Mouse (Mus musculus): ENCODE results near the gene Gm884.
"Not testable (repeated sequence)": the region's sequence is repeated elsewhere in the genome, so short reads cannot be mapped to it uniquely, and the experiment has no call there.

Gene Gm884

GRCm38 (mm10) chr11:103636261-103636660, 15.3 kb upstream of the Gm884 start:
- in situ Hi-C loops (cut with MseI, MboI), result loop anchor here (5.0 to 25.0 kb wide), 3 partner anchors 41 to 276 kb away; no protein-coding TSS in a partner anchor

- in situ Hi-C loops (cut with MseI, MboI), result loop anchor here (5.0 to 25.0 kb wide), 3 partner anchors 42 to 277 kb away; no protein-coding TSS in a partner anchor
Measured at GRCm38 (mm10) chr11:103635481-103635880, 14.5 kb upstream of the Gm884 start.

- in situ Hi-C loops (cut with MseI, MboI), result loop anchor here (5.0 to 25.0 kb wide), 3 partner anchors 42 to 277 kb away; no protein-coding TSS in a partner anchor
Measured at GRCm38 (mm10) chr11:103634806-103635205, 13.9 kb upstream of the Gm884 start.

DNA sequence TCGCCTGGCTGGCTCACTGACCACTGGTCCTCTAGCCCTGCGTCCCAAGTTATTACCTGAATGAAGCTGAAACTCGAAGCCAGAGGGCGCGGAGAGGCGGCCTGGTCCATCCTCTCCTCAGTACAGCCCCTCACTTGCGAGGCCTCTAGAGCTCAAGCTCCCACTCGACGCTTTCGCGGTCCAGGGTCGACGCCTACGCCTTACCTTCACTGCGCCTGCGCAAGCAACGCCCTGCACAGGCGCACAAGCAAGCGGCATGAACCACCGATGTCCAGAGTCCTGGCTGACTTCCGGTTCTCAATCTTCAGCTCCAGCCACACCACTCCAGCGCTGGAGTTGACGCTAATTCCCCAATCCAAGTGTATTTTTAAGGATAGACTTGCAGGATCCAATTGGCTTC, 6.5 kb upstream of the Gm884 start:
- in situ Hi-C loops (cut with MseI, MboI), result loop anchor here in 1 of 2 experiments (25.0 kb wide), 1 partner anchor 285 kb away; no protein-coding TSS in a partner anchor

DNA sequence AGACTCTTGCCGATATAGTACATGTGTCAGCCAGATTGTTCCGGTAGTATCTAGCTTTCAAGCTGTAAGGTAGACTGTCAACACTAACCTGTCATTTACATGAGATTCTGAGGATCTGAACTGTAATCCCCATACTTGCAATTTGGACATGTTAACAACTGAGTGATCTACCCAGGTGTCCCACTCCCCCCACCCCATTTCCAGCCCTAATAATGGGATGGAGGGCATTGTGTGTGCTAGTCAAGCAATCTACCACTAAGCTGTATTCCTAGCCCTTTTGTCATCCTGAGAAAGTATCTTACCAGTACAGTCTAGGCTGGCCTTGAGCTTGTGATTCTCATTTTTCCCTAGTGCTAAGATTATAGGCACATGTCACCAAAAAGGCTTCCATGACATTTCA, 10.2 kb downstream of the Gm884 start:
- in situ Hi-C loops (cut with MseI, MboI), result no loop called here

DNA sequence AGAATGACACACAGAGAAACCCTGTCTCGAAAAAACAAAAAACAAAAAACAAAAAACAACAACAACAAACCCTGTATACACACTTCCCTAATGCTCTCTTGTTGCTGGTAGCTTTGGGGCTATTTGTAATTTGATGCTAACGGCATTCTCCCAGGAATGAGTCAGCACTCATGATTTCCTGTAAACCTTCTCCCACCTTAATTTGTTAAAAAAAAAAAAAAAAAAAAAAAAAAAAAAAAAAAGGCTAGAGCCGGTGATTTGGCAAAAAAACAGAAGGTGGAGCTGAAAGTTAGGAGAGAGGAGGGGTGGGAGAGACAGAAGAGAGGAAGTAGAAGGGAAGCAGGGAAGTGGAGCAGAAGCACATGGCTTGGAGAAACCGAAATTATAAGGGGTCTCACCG, 14.3 kb downstream of the Gm884 start:
- in situ Hi-C loops (cut with MseI, MboI), result no loop called here

DNA sequence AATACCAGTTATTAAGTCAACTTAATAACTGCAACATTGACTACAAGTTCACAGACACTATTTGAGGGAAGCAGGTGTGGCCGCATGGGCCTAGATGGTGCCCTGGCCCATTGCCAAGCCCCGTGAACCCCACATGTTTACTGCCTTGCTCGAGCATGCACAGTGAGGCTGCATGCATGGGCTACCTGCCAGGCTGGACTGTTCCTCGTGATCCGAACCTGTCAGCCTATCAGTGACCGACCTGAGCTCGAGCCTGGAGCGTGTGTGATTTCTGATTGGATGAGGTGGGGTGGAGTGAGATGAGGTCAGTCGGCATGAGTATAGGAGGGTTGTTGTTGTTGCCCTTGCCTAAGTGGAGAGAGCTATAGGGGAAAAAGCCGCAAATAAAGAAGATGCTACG, 42.6 kb downstream of the Gm884 start:
- in situ Hi-C loops (cut with MseI, MboI), result no loop called here

DNA sequence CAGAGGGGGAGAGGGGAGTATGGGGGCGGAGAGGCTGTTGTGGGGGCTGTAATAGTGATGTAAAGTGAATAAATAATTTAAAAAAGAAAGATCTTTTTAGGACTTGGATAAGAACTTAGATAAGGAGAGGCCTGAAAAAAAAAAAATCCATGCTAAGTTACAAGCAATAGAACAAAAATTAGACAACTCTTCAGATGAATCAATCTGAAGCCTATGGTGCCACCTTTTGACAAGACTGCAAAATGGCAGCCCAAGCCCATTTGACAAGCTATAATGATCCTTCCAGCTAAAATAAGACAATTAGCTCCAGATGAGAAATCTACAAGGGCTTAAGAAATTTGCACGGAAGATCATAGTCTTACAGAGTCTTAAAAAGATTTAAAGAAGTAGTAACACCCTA, 64.9 kb downstream of the Gm884 start:
- in situ Hi-C loops (cut with MseI, MboI), result no loop called here

DNA sequence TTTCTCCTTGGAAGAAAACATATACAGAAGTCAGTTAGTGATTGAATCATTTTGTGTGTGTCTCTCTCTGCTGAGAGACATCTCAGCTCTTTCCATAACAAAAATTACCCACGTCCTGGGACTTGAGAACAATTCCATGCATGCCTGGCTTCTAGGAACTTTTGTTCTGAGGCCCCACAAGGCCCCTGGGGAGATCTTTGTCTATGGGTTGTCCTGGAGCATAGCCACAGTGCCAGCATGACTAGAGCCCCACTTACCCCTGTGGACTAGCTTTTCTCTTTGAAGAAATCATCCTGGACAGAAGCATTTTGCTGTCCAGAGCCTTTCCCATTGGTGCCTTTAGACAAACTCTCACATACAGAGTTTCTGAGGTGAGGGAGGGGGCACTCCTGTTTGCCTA, 86.0 kb downstream of the Gm884 start:
- in situ Hi-C loops (cut with MseI, MboI), result not testable (repeated sequence)

- in situ Hi-C loops (cut with MseI, MboI), result no loop called here
Measured at GRCm38 (mm10) chr11:103512111-103512510, 108.8 kb downstream of the Gm884 start.

DNA sequence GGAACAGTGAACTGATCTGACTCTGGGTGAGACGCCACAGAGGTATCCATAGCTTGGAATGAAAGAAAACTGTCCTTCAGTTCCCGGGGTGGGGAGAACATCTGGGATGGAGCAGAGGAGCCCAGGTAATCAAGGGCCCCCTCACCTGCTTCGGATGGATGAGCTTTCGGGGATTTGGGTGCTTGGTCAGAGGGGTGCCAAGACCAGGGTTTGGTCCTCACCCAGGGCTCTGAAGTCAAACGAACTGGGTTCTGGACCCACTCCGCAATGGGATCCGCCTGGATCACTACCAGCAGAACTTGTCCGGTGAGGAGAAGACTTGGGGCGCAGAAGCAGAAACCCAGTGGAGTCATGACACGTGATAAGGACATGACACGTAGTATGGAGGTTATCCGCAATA, 116.4 kb downstream of the Gm884 start, which contains the start of gene Lrrc37a:
TSS of gene Lrrc37a (minus strand) at position 101 of the 400 bp plus-strand sequence.
- in situ Hi-C loops (cut with MseI, MboI), result no loop called here

All from mouse trophoblast stem cell (cell line).